Mouse (Mus musculus) megakaryocyte progenitor cell, adult 5-6 weeks (primary cell): ENCODE measurements around the gene Large2. TPM values are rescaled to one million over a fixed set of nuclear protein-coding genes. Genes with fewer than 3 reads are reported as not detected.

ENCODE experiments used
- ATAC-seq: replicated peaks from 2 replicates; pipeline ENCODE4 v1.8.0; 2016; ENCODE audit warnings: mild to moderate bottlenecking, moderate TSS enrichment, inconsistent platforms; ENCODE audit not compliant: poor library complexity
- total RNA-seq, 2 experiments: library from RNA; stranded (forward) in 1 of 2; stranded (reverse) in 1 of 2; fragments of 157-497, 149-512 nt in 1 of 2; fragments of 200-1000 nt in 1 of 2; gene quantifications; 2 replicates each; pipeline versions ENCODE4 v1.2.3 to v1.2.4; 2015 to 2017

The Large2 gene
- total RNA-seq, 2 experiments from 2014 or later, result 0.69 TPM; not detected in 1

DNA sequence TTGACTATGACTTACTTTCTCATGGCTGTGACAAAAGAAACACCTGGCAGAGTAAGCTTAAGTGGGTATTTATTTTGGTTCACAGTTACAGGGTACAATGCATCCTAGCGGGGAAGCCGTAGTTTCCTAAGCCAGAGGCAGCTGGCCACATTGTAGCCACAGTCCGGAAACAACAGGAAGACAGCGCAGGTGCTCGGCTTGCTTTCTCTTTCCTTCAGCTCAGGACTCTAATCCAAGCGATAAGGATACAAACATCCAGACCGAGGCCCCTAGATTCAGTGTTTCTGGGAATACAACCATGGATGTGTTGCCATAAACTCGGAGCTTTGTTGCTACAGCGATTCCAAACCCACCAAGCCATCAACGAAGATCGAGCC, 1.2 kb downstream of the Large2 start:
- ATAC-seq, result no peak

DNA sequence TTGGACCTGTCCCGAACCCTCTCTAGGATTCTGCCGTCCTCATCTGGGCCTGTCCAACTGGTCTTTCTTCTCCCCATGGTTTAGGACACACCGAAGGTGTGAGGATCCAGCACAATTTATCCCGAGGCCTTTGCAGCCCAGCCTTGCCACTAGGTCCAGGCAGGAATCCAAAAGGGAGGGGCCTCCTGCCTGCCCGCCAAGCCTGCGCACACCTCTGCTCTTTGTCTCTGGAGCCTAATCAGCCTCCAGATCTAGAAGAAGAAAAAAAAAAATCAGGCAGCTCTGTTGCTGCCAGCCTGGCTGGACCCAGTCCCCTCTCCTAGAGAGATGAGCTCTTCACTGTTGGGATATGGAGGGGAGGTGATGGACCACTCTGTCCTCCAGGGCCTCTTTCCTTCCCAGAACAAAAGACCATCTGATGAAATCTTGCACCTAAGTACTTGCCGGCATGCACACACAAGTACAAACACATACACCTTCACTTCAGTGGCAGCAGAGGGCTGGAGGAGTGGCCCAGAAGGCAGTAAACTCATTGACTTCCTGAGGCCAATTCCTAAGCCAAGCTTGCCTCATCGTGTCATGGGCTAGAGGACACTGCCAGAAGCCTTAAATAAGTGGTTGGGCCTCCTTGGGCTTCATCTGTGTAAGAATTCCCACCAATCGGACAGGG, 1.8 kb downstream of the Large2 start:
- ATAC-seq, result no peak

DNA sequence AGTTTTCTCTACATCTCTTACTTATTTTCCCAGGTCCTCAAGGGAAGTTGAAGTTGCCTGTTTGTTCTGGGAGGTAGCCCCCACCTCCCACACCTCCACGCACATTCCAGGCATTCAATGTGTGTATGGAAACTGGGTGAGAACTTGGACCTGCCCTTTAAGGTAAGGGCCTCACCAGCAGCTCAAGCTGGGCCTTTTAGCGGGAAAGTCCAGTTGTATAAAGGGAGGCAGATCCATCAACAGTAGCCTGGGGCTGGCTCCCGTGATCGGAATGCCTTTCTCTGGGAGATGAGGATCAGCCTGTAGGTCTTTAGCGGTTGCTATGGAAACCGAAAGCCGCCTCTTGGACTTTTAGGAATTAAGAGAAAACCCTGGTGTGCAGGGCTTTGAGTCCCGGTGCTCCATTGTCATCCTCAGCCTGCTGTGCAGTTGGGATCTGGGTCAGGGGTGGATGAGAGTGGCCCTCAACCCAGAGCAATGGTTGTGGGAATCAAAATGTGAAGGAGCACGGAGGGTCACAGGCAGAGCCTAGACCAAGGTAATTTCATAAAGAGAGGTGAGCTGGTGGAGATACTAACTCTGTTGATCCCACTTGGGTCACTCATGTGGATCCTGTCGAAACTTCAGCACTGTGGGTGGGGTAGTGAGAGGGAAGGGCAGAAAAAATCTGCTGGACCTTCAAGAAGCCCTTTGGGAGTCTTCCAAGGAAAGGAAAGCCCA, 2.5 kb downstream of the Large2 start:
- no peak for ATAC-seq

DNA sequence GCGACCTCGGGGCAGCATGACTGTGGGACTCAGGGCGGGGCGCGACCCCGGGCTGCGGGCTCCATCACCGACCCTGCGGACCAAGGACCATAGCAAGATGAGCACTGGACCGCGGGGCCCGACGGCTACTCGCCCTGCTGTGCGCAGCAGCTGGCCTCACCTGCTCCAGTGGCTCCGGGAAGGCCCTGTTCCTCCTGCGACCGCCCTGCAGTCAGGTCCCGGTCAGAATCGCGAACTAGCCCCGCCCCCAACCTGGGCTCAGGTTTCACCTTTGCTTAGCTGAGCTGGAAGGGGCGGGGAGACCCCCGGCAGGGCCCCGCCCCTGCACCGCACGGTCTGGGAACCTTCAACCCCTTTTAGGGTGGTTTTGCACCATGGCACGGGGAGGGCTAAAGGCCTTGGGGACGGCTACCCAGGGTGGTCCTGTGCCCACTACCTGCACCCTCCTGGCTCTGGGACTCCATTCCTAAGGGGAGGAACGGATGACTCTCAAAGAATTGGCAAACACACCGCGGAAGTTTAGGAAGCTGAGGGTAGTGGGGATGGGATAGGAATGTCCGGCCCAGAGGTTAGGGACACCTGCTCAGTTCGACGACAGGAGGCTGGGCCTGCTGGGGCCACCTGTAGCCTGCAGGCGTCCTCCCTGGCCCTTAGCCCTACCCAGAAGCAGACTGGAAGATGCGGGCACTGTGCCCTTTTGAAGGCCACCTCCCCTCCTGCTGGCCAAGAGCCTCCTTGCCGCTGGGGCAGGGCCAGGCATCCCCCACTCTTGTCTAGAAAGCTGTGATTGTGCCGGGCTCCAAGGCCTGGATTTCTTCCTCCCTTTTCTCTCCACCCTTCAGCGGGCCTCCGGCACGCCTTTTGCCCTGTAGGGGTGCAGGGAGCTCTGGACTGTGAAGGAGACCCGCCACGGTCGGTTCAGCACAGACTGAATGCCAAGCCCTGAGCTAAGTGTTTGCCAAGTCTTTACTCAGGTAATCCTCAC, 3.6 kb downstream of the Large2 start:
- ATAC-seq, result no peak

DNA sequence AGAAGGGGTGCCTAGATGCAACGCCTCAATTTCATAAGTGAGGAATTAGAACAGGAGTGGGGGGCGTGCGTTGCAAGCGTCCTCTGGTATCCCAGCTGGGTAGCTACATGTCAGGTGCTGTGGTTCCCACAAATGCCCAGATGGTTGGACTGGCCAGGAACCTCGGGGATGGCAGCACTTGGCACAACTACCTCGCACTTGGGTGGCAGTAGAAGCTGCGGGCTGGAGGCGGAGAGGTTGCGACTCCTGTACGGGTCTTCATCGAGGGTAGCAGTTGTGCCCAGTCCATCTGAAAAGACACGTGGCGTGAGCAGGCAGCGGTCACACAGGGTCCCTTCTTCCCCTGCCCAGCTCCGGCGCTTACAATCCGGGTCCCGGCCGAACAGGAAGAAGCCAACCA, 4.3 kb downstream of the Large2 start:
- ATAC-seq, result no peak

DNA sequence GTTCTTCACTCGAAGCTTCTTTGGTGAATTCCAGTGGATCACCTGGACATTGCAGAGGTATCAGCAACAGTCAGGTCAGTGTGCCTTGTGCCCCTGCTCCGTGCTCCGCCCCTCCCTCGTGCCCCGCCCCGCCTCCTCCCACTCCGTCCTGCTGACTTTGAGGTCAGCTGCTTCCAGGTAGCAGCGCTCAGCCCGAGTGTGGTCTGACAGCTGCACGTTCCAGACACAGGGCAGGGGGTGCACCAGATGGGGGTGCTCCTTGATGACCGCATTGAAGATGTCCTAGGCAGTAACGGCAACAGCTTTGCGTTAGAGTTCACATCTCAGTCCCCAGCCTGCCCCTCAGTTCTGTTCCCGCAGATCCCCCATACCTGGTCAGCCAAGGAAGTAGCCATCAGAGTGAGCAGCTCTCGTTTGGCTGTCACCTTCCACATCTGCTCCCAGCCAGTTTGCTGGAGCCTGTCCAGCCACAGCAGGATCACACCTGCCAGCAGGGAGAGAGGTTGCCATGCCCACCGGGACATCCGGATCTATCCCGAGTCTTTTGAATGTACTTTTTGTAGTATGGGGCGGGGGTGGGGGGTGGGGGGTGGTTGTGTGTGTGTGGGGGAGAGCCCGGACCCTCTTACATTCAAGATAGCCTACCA, 7.2 kb downstream of the Large2 start:
- no peak for ATAC-seq

DNA sequence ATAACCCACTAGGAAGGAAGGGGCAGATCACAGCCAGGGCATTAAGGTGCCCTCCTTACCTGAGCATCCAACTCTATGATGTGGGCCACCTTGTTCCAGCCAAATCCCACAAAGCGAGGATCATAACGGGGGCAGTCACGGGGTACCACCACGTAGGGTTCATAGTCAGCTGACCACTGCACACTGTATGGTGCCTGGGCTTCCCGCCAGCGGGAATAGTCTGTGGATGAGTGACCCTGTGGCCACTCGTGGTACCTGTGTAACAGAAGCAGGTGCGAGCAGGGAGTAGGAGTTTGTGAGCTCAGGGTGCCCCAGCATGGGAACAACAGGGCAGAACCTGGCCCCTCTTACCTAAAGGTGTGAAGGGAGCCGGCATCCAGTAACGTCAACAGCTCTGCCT, 9.1 kb downstream of the Large2 start:
- no peak for ATAC-seq

DNA sequence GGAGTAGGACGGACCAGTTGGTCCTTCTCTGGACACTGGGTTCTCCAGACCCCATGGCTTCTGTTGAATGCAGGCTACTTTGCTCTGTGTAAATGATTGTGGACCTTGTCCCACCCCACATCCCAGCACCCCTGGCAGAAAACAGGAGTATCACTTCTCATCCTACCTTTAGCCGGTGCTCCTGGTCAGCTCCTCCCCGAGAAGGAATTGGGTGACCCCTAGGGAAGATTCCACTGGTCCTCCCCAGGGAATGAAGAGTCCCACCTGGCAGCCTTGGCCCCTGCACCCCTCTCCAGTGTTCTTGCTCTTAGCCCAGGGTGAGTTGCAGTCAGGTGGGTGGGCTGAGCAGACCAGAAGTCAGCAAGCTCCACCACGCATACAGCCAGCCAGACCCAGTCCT, 10.6 kb downstream of the Large2 start:
- no peak for ATAC-seq

DNA sequence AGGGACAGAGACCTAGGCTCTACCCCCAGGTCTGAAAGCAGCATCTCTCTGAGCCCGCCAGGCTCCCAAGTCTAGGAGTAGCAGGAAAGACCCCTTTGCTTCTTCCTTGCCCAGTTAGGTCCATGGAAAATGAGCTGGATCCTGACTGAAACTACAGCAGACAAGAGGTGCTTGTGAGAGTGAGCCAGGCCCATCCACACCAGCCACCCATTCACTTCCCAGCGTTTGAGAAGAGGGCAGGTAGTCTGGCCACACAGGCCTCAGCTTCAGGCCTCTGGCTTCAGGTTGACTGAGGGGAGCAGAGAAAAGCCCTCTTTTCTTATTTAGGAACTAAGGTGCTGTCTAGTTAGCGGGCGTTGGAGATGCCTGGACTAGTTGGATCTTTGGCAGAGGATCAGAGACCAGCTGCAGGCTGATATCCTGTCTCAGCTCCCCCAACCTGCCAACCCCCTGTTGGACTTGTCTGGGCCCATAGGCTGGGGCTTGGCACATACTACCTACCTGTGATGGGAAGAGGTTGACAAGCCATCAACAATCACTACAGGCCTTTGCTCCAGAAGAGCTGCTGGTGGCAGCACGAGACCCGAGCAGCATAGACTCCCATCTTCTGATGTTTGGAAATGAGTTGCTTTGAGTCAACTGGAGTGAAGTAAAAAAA, 12.0 kb downstream of the Large2 start:
- ATAC-seq, result no peak

DNA sequence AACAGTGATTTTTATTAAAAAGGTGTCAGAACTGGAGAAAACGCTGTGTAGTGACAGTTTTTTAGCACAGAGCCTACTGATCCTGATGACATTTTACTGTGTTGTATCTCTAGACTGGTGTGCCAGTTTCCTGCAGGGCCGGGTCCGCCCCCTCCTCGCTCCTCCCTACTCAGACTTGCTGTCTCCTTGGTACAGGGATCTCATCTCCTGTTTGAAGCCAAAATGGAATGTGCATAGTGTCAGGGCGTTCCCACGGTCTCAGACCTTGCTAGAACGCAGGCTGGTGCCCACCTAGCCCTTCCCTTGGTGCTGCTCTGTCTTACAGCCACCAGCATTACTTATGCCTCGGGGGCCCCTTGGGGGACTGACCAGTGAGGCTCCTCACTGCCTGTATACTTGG, 12.9 kb downstream of the Large2 start:
- no peak for ATAC-seq

DNA sequence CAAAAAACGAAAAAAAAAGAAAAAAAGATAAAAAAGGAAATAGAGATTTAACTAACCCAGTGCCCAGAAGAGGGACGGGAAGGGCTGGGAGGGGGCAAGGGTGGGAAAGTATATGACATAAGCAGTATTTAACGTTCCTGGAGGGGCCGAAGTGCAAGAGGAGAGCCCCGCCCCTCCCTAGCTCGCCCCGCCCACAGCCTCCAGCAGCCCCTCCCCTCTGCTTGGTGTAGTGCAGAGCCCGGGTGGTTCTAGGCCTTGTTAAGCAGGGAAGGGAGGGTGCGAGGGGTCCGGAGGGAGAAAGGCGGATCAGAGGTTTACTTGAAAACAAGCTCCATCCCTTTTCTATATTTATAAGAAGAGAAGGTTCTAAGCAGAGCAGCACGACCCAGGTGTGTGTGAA, 13.8 kb downstream of the Large2 start:
- ATAC-seq, result 0 out of 2 replicates have a peak, but pooled peaks have one; percentile 54

DNA sequence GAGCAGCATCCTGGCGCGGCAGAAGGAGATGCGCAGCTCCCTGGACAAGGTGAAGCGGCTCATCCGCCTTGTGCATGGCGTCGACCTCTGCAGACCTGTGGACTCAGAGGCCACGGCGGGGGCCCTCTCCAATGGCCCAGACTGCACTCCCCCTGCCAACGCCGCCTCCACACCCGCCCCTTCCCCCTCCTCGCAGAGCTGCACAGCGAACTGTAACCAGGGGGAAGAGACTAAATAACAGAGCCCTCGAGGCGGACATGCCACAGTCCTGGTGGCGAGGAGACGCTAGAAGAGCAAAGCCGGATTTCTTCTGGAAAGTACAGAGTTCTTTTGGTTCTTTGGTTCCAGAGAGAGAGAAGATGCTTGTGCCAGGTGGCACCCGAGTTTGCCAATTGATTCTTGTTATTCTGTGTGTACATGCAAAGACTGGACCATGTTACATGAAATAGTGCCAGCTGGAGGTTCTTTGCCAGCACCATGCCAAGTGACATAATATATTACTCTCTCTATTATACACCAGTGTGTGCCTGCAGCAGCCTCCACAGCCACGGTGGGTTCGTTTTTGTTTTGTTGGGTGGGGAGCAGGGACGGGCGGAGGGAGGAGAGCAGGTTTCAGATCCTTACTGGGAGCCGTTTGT, 14.4 kb downstream of the Large2 start:
- no peak for ATAC-seq

DNA sequence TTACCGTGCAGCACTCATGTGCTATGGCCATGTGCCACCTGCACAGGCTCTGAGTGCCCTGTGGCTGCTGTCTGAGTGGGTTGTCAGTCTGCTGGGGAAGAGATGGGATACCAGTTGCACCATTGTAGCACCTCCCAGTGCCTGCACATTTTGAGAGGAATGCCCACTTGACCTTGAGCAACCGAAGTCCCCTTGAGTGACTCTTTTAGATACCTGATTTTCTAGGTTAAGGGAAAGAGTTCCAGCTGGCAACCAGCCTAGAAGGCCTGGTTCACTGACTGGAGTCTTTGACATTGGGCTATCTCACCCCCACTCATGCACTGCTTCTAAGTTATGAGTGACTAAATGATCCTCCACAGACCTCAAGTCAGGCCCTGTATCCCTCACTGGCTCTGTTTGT, 15.4 kb downstream of the Large2 start:
- ATAC-seq, result no peak

DNA sequence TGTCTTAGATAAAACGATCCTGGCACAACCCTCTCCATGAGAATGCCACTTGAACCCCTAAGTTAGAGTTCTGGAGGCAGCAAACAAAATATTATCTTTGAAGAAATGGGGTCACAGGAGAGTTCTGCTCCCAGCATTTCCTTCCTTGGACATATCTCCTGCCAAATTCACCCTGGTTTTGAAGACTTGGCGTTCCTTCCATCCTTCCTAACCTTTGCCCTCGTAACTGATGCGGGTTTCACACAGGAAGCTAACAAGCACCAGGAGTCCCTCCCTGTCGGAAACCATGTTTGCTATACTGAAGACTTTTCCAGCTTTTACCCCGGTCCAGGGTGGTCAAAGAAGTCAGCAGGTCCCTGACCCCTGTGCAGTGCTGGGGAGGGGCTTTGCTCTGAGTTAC, 20.4 kb downstream of the Large2 start:
- ATAC-seq, result no peak

DNA sequence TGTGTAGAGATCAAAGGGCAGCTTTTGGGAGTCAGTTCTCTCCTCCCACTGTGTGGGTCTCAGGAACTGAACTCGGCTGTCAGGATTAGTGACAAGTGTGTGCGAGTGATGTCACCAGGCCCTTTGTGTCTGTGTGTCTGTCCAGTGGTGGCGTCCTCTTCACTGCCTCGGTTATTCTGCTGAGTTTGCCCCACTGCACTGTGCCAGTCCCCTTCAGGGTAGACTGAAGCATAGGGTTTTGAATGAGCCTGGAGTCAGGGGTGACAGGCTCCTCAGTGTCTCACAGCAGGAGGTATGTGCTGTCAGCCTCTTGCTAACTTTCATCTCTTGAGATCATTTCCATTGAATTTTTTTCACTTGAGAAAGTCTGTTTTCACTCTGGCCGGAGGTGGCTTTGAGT, 21.3 kb downstream of the Large2 start:
- ATAC-seq, result no peak

DNA sequence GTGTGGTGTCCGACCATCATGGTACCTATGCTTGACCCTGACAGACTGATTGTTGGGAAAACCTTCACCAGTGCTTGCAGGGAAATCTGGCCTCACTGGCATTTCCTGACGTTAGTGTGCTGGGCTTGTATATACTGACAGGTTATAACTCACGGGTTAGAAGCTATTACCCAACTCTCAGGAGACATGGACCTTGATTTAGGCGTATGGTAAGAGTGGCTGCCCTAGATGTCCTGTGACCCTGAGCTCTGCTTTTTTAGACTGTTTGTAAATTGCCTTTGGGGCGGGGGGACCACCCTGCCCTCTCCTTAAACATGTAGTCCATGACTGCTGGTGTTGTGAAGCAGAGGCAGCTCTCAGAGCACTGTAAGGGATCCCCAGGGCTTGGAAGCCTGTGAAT, 24.0 kb downstream of the Large2 start:
- ATAC-seq, result no peak

DNA sequence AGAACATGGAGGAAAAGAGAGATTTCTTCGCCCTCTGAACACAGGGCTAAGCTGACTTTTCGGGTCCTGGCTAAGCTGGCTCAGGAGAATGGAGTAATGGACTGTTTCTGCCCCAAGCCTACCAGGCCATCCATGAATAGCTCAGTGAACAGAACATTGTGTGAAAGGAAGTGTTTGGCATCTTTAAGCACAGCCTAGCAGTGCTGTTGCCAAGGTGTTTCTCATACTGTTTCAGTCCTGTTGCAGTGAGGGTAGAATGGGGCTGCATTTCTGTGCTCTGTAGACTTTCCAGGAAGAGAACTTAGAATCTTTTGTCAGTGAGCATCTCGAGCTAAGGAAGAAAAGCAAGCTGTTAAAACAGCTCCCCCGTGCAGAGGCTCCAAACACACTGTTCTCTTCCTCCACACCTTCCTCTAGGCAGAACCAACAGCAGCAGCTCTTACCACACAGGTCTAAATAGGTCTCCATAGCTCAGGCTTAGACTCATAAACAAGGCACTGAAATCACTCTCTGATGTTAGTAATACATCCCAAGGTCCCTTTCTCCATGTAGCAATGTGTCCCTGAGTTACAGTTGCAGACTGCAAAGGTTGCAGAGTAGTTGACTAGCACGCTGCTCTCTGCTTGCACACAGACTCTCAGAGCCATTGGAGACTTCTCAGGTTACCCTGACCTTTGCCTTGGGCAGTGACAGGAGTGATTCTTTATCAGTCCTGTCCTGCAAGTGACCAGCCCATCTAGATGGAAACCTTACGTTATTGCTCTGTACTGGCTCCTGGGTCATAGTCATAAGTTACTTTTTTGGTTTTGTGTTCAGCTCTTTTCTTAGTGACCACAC, 24.9 kb downstream of the Large2 start:
- ATAC-seq, result no peak

DNA sequence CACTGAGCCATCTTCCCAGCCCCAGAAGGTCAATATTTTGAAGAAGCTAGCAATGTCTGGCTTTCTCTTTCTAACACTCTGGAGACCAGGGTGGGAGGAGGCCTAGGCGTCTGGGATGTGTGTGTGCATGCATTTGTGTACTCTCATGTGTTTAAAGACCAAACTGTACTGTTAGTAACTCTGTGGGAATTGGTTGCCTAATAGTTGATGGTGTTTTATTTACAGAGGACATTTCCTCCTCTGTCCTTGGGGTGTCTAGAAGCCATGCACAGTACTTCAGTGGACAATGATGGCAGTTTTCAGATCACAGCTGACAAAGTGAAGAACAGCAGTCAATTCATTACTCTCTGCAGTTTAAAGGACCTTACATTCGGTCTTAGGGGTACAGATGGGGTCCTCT, 27.5 kb downstream of the Large2 start:
- no peak for ATAC-seq

DNA sequence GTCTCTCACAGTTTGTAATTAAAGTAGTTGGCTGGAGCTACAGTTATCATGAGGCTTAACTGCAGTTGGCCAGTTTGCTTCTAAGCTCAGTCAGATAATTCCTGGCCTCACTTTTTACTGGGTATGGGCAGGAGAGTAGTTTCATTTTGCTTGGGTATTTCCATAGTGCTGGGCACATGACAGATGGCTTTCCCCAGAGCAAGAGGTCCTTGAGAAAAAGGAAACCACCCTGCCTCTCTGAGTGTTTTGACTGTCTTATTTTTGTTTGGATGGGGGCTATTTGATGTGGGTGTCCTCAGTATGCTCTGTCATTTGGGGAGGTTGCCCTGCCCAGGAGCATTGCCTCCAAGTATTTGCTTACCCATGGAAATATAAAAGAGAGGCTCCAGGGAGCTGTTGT, 32.3 kb downstream of the Large2 start:
- no peak for ATAC-seq
